Mouse (Mus musculus): ENCODE results near the gene Casp14. TPM values are rescaled to one million over a fixed set of nuclear protein-coding genes. Genes with fewer than 3 reads are reported as not detected.
A peak's percentile ranks its signal among the peaks of the same experiment; 100 is the strongest.

Gene Casp14
- polyA plus RNA-seq, 1 experiment from 2014 or later = 0.17 TPM

GRCm38 (mm10) chr10:78743721-78744120, 25.6 kb upstream of the Casp14 start:
- Histone ChIP-seq H3K27ac (replicated peaks; ENCODE audit: low read depth, low read length) (no peak overlapping the region), H3K36me3 (ENCODE audit: control insufficient read depth, insufficient read depth, low read length) (no peaks in the 10 kb centered on the region), H3K4me3 (ENCODE audit: low read depth, low read length) (no peak overlapping the region), H3K4me2 (ENCODE audit: low read depth, severe bottlenecking) (no peak overlapping the region), H3K9me3 (ENCODE audit: control insufficient read depth, low read length) (no peaks in the 10 kb centered on the region), H3K9ac (ENCODE audit: low read length) (no peak overlapping the region), H3K4me1 (ENCODE audit: control insufficient read depth, insufficient read depth, low read length) (peaks cover 3% of the 10 kb centered on the region; the same call in 1 of the 2 replicates), H3K27me3 (ENCODE audit: control insufficient read depth, insufficient read depth, low read length) (no peaks in the 10 kb centered on the region)
- ATAC-seq (ENCODE audit: insufficient number of reproducible peaks, low FRiP score, low TSS enrichment, low read depth) = no peak
- no peak for DNase-seq (ENCODE audit: low spot score)

GRCm38 (mm10) chr10:78739821-78740220, 21.7 kb upstream of the Casp14 start:
- H3K4me1 ChIP-seq (ENCODE audit: control insufficient read depth, insufficient read depth, low read length) = no peaks in the 10 kb centered on the region
- ATAC-seq (ENCODE audit: insufficient number of reproducible peaks, low FRiP score, low TSS enrichment, low read depth) (no peak), DNase-seq (ENCODE audit: low spot score) (no peak)
- no peak overlapping the region for H3K4me3 ChIP-seq (ENCODE audit: low read depth, low read length)
- H3K27ac ChIP-seq (replicated peaks; ENCODE audit: low read depth, low read length) = no peak overlapping the region
- 86% methylated on average over 4 of the region's 4 CpGs for WGBS
- no peaks in the 10 kb centered on the region for H3K27me3 ChIP-seq (ENCODE audit: control insufficient read depth, insufficient read depth, low read length)
- no peaks in the 10 kb centered on the region for H3K9me3 ChIP-seq (ENCODE audit: control insufficient read depth, low read length)
- no peak overlapping the region for H3K4me2 ChIP-seq (ENCODE audit: low read depth, severe bottlenecking)
- no peaks in the 10 kb centered on the region for H3K36me3 ChIP-seq (ENCODE audit: control insufficient read depth, insufficient read depth, low read length)
- no peak overlapping the region for H3K9ac ChIP-seq (ENCODE audit: low read length)

GRCm38 (mm10) chr10:78727876-78728275, 9.8 kb upstream of the Casp14 start:
- H3K9ac ChIP-seq (ENCODE audit: low read length) = no peak overlapping the region
- no peaks in the 10 kb centered on the region for H3K27me3 ChIP-seq (ENCODE audit: control insufficient read depth, insufficient read depth, low read length)
- H3K4me2 ChIP-seq (ENCODE audit: low read depth, severe bottlenecking) = no peak overlapping the region
- no peaks in the 10 kb centered on the region for H3K36me3 ChIP-seq (ENCODE audit: control insufficient read depth, insufficient read depth, low read length)
- no peak for ATAC-seq (ENCODE audit: insufficient number of reproducible peaks, low FRiP score, low TSS enrichment, low read depth)
- no peak for DNase-seq (ENCODE audit: low spot score)
- H3K4me3 ChIP-seq (ENCODE audit: low read depth, low read length) = no peak overlapping the region
- no peaks in the 10 kb centered on the region for H3K9me3 ChIP-seq (ENCODE audit: control insufficient read depth, low read length)
- no peaks in the 10 kb centered on the region for H3K4me1 ChIP-seq (ENCODE audit: control insufficient read depth, insufficient read depth, low read length)
- 84% methylated on average over 5 of the region's 5 CpGs for WGBS
- no peak overlapping the region for H3K27ac ChIP-seq (replicated peaks; ENCODE audit: low read depth, low read length)

- Histone ChIP-seq H3K4me2 (ENCODE audit: low read depth, severe bottlenecking) (no peak overlapping the region), H3K4me3 (ENCODE audit: low read depth, low read length) (no peak overlapping the region), H3K27me3 (ENCODE audit: control insufficient read depth, insufficient read depth, low read length) (no peaks in the 10 kb centered on the region), H3K4me1 (ENCODE audit: control insufficient read depth, insufficient read depth, low read length) (no peaks in the 10 kb centered on the region), H3K9ac (ENCODE audit: low read length) (no peak overlapping the region), H3K9me3 (ENCODE audit: control insufficient read depth, low read length) (no peaks in the 10 kb centered on the region), H3K36me3 (ENCODE audit: control insufficient read depth, insufficient read depth, low read length) (no peaks in the 10 kb centered on the region), H3K27ac (replicated peaks; ENCODE audit: low read depth, low read length) (no peak overlapping the region)
- DNase-seq (ENCODE audit: low spot score) = no peak
- 74% methylated on average over 3 of the region's 3 CpGs for WGBS
- ATAC-seq (ENCODE audit: insufficient number of reproducible peaks, low FRiP score, low TSS enrichment, low read depth) = no peak
Observed at GRCm38 (mm10) chr10:78727035-78727434, 8.9 kb upstream of the Casp14 start.

- 6% methylated on average over 2 of the region's 2 CpGs for WGBS
Observed at GRCm38 (mm10) chr10:78723416-78723815, 5.3 kb upstream of the Casp14 start.

DNA sequence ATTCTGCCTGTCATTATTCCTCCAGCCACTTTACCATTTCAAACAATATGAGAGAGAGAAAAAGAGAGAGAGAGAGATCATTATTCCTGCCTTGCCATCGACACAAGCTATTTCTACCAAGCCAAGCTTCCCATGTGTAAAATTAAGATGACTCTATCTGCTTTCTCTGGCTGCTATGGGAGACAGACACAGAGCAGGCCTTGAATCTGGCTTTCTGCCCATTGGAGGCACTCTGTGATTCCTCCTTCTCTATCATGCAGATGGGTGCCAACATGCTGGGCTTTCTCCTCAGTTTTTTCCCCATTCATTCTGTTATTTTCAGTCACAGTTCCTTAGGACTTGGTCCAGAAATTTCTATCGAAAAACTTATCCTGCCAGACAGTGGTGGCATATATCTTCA, 4.6 kb upstream of the Casp14 start:
- Histone ChIP-seq H3K27ac (replicated peaks; ENCODE audit: low read depth, low read length) (no peak overlapping the region), H3K4me2 (ENCODE audit: low read depth, severe bottlenecking) (no peak overlapping the region), H3K27me3 (ENCODE audit: control insufficient read depth, insufficient read depth, low read length) (no peaks in the 10 kb centered on the region), H3K9ac (ENCODE audit: low read length) (no peak overlapping the region), H3K4me1 (ENCODE audit: control insufficient read depth, insufficient read depth, low read length) (no peaks in the 10 kb centered on the region), H3K4me3 (ENCODE audit: low read depth, low read length) (no peak overlapping the region), H3K36me3 (ENCODE audit: control insufficient read depth, insufficient read depth, low read length) (no peaks in the 10 kb centered on the region), H3K9me3 (ENCODE audit: control insufficient read depth, low read length) (no peaks in the 10 kb centered on the region)
- WGBS = 95% methylated on average over 2 of the region's 2 CpGs
- no peak for DNase-seq (ENCODE audit: low spot score)
- no peak for ATAC-seq (ENCODE audit: insufficient number of reproducible peaks, low FRiP score, low TSS enrichment, low read depth)

More at GRCm38 (mm10) chr10:78723416-78723815, 5.3 kb upstream of the Casp14 start:
- no peaks in the 10 kb centered on the region for H3K27me3 ChIP-seq (ENCODE audit: control insufficient read depth, insufficient read depth, low read length)
- no peak overlapping the region for H3K4me2 ChIP-seq (ENCODE audit: low read depth, severe bottlenecking)
- H3K36me3 ChIP-seq (ENCODE audit: control insufficient read depth, insufficient read depth, low read length) = no peaks in the 10 kb centered on the region
- H3K9ac ChIP-seq (ENCODE audit: low read length) = no peak overlapping the region
- DNase-seq (ENCODE audit: low spot score) (peak; percentile 28), ATAC-seq (ENCODE audit: insufficient number of reproducible peaks, low FRiP score, low TSS enrichment, low read depth) (peak; percentile 51; the same call in 1 of the 2 replicates)
- H3K27ac ChIP-seq (replicated peaks; ENCODE audit: low read depth, low read length) = no peak overlapping the region
- H3K9me3 ChIP-seq (ENCODE audit: control insufficient read depth, low read length) = no peaks in the 10 kb centered on the region
- no peaks in the 10 kb centered on the region for H3K4me1 ChIP-seq (ENCODE audit: control insufficient read depth, insufficient read depth, low read length)
- no peak overlapping the region for H3K4me3 ChIP-seq (ENCODE audit: low read depth, low read length)

DNA sequence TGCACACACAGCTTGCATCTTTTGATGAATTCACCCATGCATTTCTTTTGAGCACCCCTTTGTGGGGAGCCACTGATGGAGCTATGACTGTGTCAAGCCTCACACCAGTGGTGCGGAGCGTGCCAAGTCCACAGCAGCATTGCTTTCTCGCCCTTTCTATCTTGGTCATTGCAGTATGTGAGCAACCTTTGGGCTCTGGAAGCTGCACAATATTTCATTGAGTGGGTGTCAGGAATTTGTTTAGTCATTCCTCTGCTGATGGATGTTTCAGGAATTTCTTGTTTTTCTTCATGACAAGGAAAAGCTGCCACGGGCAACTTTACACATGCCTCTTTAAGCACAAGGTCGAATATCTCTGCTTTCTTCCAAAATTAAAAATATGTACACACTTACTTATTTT, 3.9 kb upstream of the Casp14 start:
- no peak overlapping the region for H3K9ac ChIP-seq (ENCODE audit: low read length)
- H3K4me3 ChIP-seq (ENCODE audit: low read depth, low read length) = no peak overlapping the region
- H3K4me2 ChIP-seq (ENCODE audit: low read depth, severe bottlenecking) = no peak overlapping the region
- no peaks in the 10 kb centered on the region for H3K4me1 ChIP-seq (ENCODE audit: control insufficient read depth, insufficient read depth, low read length)
- DNase-seq (ENCODE audit: low spot score) = no peak
- ATAC-seq (ENCODE audit: insufficient number of reproducible peaks, low FRiP score, low TSS enrichment, low read depth) = no peak
- H3K9me3 ChIP-seq (ENCODE audit: control insufficient read depth, low read length) = no peaks in the 10 kb centered on the region
- H3K27me3 ChIP-seq (ENCODE audit: control insufficient read depth, insufficient read depth, low read length) = no peaks in the 10 kb centered on the region
- WGBS = 86% methylated on average over 5 of the region's 5 CpGs
- no peaks in the 10 kb centered on the region for H3K36me3 ChIP-seq (ENCODE audit: control insufficient read depth, insufficient read depth, low read length)
- H3K27ac ChIP-seq (replicated peaks; ENCODE audit: low read depth, low read length) = no peak overlapping the region

DNA sequence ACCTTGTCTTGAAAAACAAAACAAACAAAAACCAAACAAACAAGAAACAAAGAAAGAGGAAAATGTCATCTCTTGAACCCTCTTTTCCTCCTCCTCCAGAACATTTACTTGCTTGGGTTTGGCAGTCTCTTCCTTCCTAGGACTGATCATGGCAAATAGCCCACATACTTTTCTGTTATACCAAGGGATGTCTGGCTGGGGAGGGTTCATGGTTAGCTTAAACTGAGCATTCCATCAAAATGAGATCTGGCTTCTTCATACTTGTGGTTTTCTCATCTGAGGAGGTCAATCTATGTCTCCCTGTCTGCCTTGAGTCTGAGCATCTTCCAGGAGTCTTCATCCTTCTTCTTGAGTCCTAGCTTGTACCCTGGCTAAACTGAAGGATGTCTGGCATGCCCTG, 1.9 kb downstream of the Casp14 start:
- DNase-seq (ENCODE audit: low spot score) = no peak
- Histone ChIP-seq H3K9me3 (ENCODE audit: control insufficient read depth, low read length) (no peaks in the 10 kb centered on the region), H3K4me1 (ENCODE audit: control insufficient read depth, insufficient read depth, low read length) (no peaks in the 10 kb centered on the region), H3K27ac (replicated peaks; ENCODE audit: low read depth, low read length) (no peak overlapping the region), H3K27me3 (ENCODE audit: control insufficient read depth, insufficient read depth, low read length) (no peaks in the 10 kb centered on the region), H3K36me3 (ENCODE audit: control insufficient read depth, insufficient read depth, low read length) (no peaks in the 10 kb centered on the region), H3K9ac (ENCODE audit: low read length) (no peak overlapping the region), H3K4me3 (ENCODE audit: low read depth, low read length) (no peak overlapping the region), H3K4me2 (ENCODE audit: low read depth, severe bottlenecking) (no peak overlapping the region)
- no peak for ATAC-seq (ENCODE audit: insufficient number of reproducible peaks, low FRiP score, low TSS enrichment, low read depth)

- 93% methylated on average over 7 of the region's 7 CpGs for WGBS
- Histone ChIP-seq H3K27me3 (ENCODE audit: control insufficient read depth, insufficient read depth, low read length) (no peaks in the 10 kb centered on the region), H3K4me3 (ENCODE audit: low read depth, low read length) (no peak overlapping the region), H3K27ac (replicated peaks; ENCODE audit: low read depth, low read length) (no peak overlapping the region), H3K9me3 (ENCODE audit: control insufficient read depth, low read length) (no peaks in the 10 kb centered on the region), H3K4me2 (ENCODE audit: low read depth, severe bottlenecking) (no peak overlapping the region), H3K9ac (ENCODE audit: low read length) (no peak overlapping the region), H3K36me3 (ENCODE audit: control insufficient read depth, insufficient read depth, low read length) (no peaks in the 10 kb centered on the region), H3K4me1 (ENCODE audit: control insufficient read depth, insufficient read depth, low read length) (no peaks in the 10 kb centered on the region)
- ATAC-seq (ENCODE audit: insufficient number of reproducible peaks, low FRiP score, low TSS enrichment, low read depth) (no peak), DNase-seq (ENCODE audit: low spot score) (no peak)
Observed at GRCm38 (mm10) chr10:78715156-78715555, 2.9 kb downstream of the Casp14 start.

Measured in limb, embryonic 11.5 days (tissue).